Mouse (Mus musculus) natural killer cell, adult 2 months (primary cell): ENCODE measurements around the gene Wars.

Experiments
- DNase-seq, 2 experiments: peaks; one replicate each; pipeline ENCODE4 v3.0.0; 2022; ENCODE audit warnings: low spot score in 2 of 2

Gene Wars

GRCm38 (mm10) chr12:108909846-108910433 is 16.0 kb upstream of the Wars start:
- DNase-seq: no peak

DNA sequence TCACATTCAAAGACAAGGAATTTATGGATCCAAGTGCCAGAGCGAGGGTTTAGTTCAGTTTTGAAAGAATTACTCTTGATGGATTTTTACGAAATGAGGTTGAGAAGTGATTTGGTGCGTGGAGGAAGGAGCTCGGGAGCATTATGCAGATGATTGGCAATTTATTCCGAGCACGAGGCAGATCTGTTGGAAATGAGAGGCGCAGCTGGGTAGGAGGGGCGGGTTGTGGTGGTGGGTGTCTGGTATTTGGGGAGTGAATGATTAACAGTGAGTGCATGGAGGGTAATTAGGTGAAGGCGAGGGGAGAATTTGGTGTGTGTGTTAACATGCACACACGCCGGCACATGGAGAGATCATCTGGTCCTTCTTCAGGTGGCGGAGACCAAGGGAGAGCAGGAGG is 12.4 kb upstream of the Wars start:
- no peak for DNase-seq

- DNase-seq: no peak
Observed at GRCm38 (mm10) chr12:108905620-108906302, 11.8 kb upstream of the Wars start.

- no peak for DNase-seq
Observed at GRCm38 (mm10) chr12:108904276-108904653, 10.3 kb upstream of the Wars start.

GRCm38 (mm10) chr12:108903600-108904275 is 9.8 kb upstream of the Wars start:
- peak in 1 of 2 experiments; percentile 6 for DNase-seq

DNA sequence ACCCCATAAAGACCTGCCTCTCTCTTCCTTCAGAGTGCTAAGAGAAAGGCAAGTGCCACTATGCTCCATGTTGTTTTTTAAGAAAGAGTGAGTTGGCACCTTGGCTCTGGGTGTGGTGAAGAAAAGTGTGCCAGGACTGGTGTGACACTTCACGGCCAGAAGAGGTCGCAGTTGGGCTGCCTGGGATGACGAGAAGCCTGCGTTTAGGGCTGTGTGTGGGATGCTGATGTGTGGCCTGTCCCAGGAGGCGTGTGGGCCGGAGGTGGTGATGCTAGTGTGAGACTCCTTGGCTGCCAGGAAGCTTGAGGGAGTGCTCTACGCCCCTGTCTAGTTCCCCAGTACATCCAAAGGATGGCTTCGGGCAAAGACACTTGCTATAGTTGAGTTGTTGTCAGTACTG is 9.0 kb upstream of the Wars start:
- DNase-seq: peak; percentile 14 to 38

DNA sequence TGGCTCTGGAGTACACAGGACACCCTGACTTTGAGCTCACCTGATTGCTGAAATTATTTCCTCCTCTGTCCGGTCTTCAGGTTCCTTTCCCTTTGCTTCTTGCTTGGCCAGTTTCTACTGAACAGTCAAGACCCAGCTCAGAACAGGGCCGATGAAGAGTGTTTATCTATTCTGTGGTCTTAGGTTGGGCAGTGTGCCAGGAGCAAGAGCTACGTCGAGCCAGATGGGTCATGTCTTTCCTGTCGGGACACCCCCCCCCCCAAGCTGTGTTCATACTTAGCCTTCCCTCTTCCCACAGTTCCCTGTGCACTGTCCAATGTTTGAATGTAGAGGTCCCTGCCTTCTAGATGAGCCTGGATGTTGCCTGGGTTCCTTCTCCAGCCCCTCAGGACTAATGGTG is 7.4 kb upstream of the Wars start:
- no peak for DNase-seq

GRCm38 (mm10) chr12:108896006-108896405 is 2.0 kb upstream of the Wars start:
- no peak for DNase-seq

DNA sequence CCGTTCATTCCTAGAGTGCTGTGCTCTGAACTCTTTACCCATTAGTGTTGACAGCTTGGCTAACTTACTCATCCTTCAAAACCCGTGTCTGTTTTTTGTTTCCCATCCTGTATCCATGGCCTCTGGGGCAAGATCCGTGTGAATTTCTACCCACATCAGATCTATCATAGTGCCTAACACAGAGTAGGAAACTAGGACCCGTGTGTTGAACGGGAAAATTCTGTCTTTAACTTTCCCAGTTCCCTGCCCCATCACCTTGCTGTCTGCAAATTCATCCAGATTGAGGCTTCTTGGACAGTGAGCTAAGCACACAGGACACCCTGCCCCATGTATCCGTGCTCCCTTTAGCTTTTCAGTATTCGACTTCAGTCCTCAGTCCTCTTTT is 450 bp upstream of the Wars start:
- DNase-seq: no peak

DNA sequence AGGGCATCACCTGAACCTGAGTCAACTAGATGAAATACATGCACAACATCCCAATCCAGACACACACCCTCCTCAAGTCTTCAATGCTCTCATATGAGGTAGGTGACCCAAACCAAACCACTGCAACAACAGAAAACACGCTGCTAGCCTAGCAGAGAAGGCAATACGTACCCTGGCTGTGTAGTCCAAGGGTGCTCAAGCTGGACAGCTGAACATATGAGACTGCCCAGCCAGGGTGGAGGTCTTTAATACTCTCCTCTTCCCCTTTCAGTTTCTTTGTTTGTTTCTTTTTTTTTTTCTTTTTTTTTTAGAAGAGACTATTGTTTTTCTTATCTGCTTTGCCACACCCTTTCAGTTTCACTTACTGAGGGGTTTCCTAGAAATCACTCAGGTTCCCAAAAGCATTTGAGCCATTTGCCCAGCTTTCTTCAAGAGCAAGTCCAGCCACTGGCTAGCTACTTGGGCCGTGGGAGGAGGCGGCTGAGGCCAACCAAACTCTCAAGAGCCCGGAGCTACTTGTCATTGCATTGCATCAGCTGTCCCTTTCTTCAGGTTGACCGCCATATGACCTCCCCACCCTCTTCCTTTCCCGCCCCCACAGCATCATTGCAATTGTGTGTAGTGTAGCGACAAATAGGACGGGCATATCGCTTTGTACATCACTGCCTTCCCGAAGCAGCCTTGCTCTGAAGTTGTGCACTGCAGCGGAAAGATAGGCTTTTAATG is 822 bp downstream of the Wars start, which contains the start of gene Wdr25:
Wdr25 (plus strand) TSS at position 643 of the 726 bp plus-strand sequence.
- peak; percentile 27 to 34 for DNase-seq

- DNase-seq: no peak
Observed at GRCm38 (mm10) chr12:108888632-108889031, 5.3 kb downstream of the Wars start.

DNA sequence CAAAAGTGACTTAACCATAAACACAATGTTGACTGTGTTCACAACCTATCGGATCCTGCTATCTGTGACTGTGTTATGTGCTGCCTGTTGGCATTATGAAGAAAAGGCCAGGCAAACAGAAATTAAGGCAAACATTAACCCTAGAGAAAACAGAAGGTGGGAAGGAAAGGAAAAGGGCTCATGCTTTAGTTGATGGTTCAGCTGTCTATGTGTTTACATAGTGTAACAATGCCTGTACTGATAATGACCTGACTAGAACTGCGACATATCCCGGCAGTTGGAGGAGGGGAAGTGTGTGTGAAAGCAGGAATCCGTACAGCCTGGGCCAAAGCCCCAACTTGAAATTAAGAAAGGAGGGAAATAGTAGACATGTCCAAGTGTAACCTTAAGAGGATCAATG is 6.9 kb downstream of the Wars start:
- no peak for DNase-seq

GRCm38 (mm10) chr12:108885906-108886305 is 8.1 kb downstream of the Wars start:
- DNase-seq: no peak

DNA sequence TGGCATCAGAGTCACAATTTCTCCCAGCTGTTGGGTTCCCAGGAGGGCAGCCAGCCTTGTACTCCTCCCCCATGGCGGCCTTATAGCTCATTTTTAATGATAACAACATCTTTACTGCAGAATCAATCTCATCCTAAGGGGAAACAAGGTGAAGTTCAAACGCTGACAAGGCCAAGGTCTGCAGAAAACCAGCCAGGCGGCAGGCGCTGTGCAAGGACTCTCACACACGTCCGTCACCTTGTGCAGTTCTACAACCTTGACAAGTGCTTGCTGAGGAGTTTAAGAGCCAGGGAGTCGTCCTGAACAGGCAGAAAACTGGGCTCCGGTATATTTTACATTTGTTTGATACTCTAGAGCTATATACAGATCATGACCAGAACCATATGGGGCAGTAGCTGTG is 11.2 kb downstream of the Wars start:
- DNase-seq: no peak

DNA sequence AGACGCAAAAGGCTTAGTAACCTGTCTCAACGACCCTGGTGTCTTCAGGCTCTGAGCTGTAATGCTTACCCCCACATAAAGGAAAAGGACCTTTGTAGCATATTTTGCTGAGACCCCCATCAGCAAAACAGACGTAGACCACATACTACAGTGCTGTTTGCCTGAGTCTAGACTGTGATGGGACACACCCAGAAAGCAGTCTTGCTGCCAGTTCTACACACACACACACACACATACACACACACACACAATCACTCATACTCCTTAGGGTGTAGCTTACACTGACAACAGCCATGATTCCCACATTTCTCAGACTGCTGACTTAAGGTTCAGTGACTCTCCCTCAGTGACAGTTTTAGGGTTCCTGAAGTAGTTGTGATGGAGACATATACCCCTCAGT is 12.8 kb downstream of the Wars start:
- no peak for DNase-seq

DNA sequence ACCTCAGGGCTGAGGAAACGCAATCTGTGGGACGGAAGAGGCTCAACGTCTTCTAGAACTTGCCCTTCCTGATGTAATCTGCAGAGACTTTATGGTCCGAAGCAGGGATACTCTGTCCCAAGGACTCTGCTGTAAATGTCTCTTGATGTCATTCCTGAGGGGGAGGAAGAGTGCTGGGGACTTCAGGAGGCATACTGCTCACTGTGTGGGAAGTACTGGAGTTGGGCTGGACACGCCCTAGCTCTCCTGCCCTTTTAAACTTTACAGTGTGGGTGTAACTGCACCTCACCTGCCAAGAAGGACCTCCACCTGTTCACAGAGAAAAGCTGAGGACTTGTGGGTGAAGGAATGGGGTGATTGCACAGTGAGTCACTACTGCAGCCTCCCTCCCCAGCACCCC is 13.4 kb downstream of the Wars start:
- DNase-seq: no peak

DNA sequence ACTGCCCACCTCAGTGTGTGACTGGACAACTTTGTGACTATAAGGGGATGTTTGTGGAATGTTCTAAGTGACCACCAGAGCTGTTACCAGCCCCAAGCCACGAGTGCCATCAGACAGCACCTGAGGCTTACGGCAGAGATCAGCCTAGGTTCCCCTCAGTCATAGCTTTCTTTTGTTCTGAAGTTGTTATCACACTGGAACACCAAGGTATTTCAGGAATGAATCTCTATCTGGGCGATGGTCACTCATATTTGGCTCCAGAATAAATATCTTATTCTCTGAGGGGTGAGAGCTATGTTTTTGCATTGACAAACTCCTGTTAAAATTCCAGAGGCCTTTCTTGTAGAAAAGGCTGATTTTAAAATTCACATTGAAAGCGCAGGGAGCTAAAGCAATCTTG is 14.8 kb downstream of the Wars start:
- no peak for DNase-seq

DNA sequence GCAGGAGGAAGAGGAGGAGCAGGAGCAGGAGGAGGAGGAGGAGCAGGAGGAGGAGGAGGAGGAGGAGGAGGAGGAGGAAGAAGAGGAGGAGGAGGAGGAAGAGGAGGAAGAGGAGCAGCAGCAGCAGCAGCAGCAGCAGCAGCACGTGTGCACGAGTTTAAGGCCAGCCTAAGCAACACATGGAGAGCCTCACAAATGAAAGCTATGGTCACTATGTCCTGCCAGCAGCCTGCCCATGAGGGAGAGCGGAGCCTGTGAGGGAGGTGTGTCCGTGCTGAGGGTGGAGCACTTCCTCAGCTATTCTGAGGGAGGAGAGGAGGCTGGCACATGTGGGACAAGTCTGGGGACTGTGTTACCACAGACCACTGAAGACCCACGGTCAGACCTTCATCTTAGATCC is 20.9 kb downstream of the Wars start:
- DNase-seq: no peak

GRCm38 (mm10) chr12:108869575-108869974 is 24.4 kb downstream of the Wars start:
- DNase-seq: no peak

- DNase-seq: no peak
Observed at GRCm38 (mm10) chr12:108865007-108865494, 28.9 kb downstream of the Wars start.

GRCm38 (mm10) chr12:108858486-108858885 is 35.5 kb downstream of the Wars start:
- DNase-seq: no peak

DNA sequence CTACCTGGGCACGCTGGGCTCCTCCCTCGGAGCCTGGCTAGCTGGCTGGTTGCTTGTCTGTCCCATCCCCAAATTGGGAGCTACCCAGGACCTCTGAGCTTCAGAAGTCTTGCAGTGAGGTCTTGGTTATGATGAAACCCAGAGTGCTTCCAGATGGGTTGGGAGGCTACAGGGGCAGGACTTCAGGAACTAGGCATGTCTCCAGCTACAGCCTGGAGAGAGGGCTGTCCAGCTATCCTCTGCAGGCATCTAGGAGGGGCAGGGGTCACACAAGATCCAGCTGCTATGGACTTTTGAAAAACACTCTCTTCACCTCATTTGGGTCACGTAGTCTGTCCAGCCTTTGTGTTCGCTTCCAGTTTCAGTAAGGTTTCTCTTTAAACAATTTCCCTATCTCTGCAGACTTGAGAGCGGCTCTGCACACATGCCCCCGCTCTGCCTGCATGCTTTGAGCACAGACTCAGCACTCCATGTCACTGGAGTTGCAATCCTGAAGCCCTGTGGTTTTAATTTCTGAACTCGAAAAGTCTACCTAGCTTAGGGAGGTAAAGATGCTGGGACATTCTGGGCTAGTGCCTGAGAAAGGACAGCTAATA is 36.3 kb downstream of the Wars start:
- DNase-seq: no peak
